Mouse (Mus musculus) T-helper 2 cell (primary cell): ENCODE measurements around the gene Top2a.

ENCODE experiments used
- in situ Hi-C: fragments of 300-600 bp; cut with MboI, MseI; formaldehyde crosslinking; loops from one replicate; pipeline ENCODE4 v1.15.1; 2025; ENCODE audit warnings: high pct_unique_total_duplicates

The Top2a gene

GRCm38 (mm10) chr11:99041841-99042780 is 18.1 kb upstream of the Top2a start:
- in situ Hi-C loops, result loop anchor here (5.0 kb wide), 1 partner anchor 80 kb away; no protein-coding TSS in a partner anchor

- in situ Hi-C loops, result loop anchor here (5.0 kb wide), 1 partner anchor 81 kb away; no protein-coding TSS in a partner anchor
Measured at GRCm38 (mm10) chr11:99041051-99041729, 17.2 kb upstream of the Top2a start, which contains the start of gene Igfbp4. TSS of gene Igfbp4 (plus strand) at chr11:99041244.

GRCm38 (mm10) chr11:99040346-99040974 is 16.5 kb upstream of the Top2a start:
- in situ Hi-C loops, result loop anchor here (5.0 kb wide), 1 partner anchor 82 kb away; no protein-coding TSS in a partner anchor

- in situ Hi-C loops, result loop anchor here (5.0 kb wide), 1 partner anchor 83 kb away; no protein-coding TSS in a partner anchor
Measured at GRCm38 (mm10) chr11:99039782-99040181, 15.8 kb upstream of the Top2a start.

- in situ Hi-C loops, result no loop called here
Measured at GRCm38 (mm10) chr11:99036254-99036653, 12.3 kb upstream of the Top2a start.

- in situ Hi-C loops, result no loop called here
Measured at GRCm38 (mm10) chr11:99035350-99035749, 11.4 kb upstream of the Top2a start.

GRCm38 (mm10) chr11:99026899-99027440 is 3.0 kb upstream of the Top2a start:
- in situ Hi-C loops, result no loop called here

- in situ Hi-C loops, result no loop called here
Measured at GRCm38 (mm10) chr11:99025878-99026277, 1.9 kb upstream of the Top2a start.

- in situ Hi-C loops, result loop anchor here (25.0 kb wide), 2 partner anchors 862 to 1863 kb away; partner anchors contain the start of gene Fbxl20
Measured at GRCm38 (mm10) chr11:99024468-99025134, 612 bp upstream of the Top2a start.

GRCm38 (mm10) chr11:99023094-99023493 is 895 bp downstream of the Top2a start:
- in situ Hi-C loops, result loop anchor here (25.0 kb wide), 2 partner anchors 861 to 1864 kb away; partner anchors contain the start of gene Fbxl20

GRCm38 (mm10) chr11:99022384-99022933 is 1.5 kb downstream of the Top2a start:
- in situ Hi-C loops, result loop anchor here (25.0 kb wide), 2 partner anchors 860 to 1865 kb away; partner anchors contain the start of gene Fbxl20

GRCm38 (mm10) chr11:99019844-99020243 is 4.1 kb downstream of the Top2a start:
- in situ Hi-C loops, result loop anchor here (25.0 kb wide), 2 partner anchors 858 to 1867 kb away; partner anchors contain the start of gene Fbxl20

- in situ Hi-C loops, result loop anchor here (25.0 kb wide), 2 partner anchors 852 to 1873 kb away; partner anchors contain the start of gene Fbxl20
Measured at GRCm38 (mm10) chr11:99013856-99014255, 10.1 kb downstream of the Top2a start.

- in situ Hi-C loops, result loop anchor here (25.0 kb wide), 2 partner anchors 848 to 1877 kb away; partner anchors contain the start of gene Fbxl20
Measured at GRCm38 (mm10) chr11:99010706-99011105, 13.3 kb downstream of the Top2a start.

GRCm38 (mm10) chr11:99010124-99010523 is 13.9 kb downstream of the Top2a start:
- in situ Hi-C loops, result loop anchor here (25.0 kb wide), 2 partner anchors 848 to 1877 kb away; partner anchors contain the start of gene Fbxl20

- in situ Hi-C loops, result loop anchor here (5.0 to 25.0 kb wide), 5 partner anchors 182 to 1881 kb away; partner anchors contain the start of gene Fbxl20
Measured at GRCm38 (mm10) chr11:99006788-99007187, 17.2 kb downstream of the Top2a start.

GRCm38 (mm10) chr11:98999243-98999642 is 24.7 kb downstream of the Top2a start:
- in situ Hi-C loops, result no loop called here

GRCm38 (mm10) chr11:98998776-98999175 is 25.2 kb downstream of the Top2a start:
- in situ Hi-C loops, result no loop called here

- in situ Hi-C loops, result no loop called here
Measured at GRCm38 (mm10) chr11:98997659-98998058, 26.3 kb downstream of the Top2a start.

- in situ Hi-C loops, result no loop called here
Measured at GRCm38 (mm10) chr11:98995987-98996386, 28.0 kb downstream of the Top2a start.
